16 mouse cellular contexts compared by ENCODE assay signal in the genomic region with DNA sequence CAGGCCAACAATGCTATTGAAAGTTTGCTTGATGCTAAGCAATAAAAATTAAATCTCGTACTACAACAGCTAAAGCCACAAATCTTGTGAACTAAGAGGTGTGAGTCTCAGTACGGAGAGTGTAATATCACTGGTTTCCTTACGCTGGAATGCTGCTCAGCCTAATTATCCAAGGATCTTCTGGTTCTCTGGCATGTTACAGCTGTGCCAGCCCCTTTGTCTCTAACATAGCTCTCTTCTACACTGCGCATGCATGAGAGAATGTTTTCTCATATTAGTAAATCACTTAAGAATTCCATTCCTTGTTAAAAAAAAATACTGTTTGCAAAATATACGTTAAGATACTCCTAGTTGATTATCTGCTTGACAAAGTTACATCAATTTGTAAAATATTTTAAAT.
"Had no signal": no experiment of that assay in that cellular context is flagged by ENCODE, and none has a peak within 500 bp of the region (broad histone marks: within the 10 kb centered on the region; RNA-seq: fewer than 3 reads in every experiment).

No protein-coding gene starts in this region.

- H3K4me2 ChIP-seq: limb, embryonic 15.5 days; liver, embryonic 12.5 days; lung, embryonic 14.5 days; midbrain, embryonic 12.5 days; neural tube, embryonic 12.5 days; stomach, embryonic 15.5 days had no signal

- ATAC-seq: liver, embryonic 12.5 days had no signal

- DNase-seq: kidney, adult 9 months; kidney, postnatal 36 days; layer of hippocampus, adult 9-11 months; layer of hippocampus, postnatal 36 days; lung, postnatal 10 days; right cerebral cortex, postnatal 14 days; thymus, postnatal 36 days had no signal

- H3K4me1 ChIP-seq: limb, embryonic 15.5 days; liver, embryonic 12.5 days; neural tube, embryonic 12.5 days; stomach, embryonic 15.5 days had no signal

- H3K9ac ChIP-seq: limb, embryonic 15.5 days; liver, embryonic 12.5 days; lung, embryonic 14.5 days; midbrain, embryonic 12.5 days; neural tube, embryonic 12.5 days; stomach, embryonic 15.5 days had no signal

- H3K4me3 ChIP-seq: limb, embryonic 15.5 days; liver, embryonic 12.5 days; megakaryocyte, embryonic 14.5 days; midbrain, embryonic 12.5 days; neural tube, embryonic 12.5 days; stomach, embryonic 15.5 days had no signal

- H3K27me3 ChIP-seq: limb, embryonic 15.5 days; liver, embryonic 12.5 days; megakaryocyte, embryonic 14.5 days; midbrain, embryonic 12.5 days; neural tube, embryonic 12.5 days; stomach, embryonic 15.5 days had no signal

- H3K9me3 ChIP-seq: limb, embryonic 15.5 days; liver, embryonic 12.5 days; megakaryocyte, embryonic 14.5 days; midbrain, embryonic 12.5 days; neural tube, embryonic 12.5 days; stomach, embryonic 15.5 days had no signal

- H3K36me3 ChIP-seq: limb, embryonic 15.5 days; liver, embryonic 12.5 days; midbrain, embryonic 12.5 days; neural tube, embryonic 12.5 days; stomach, embryonic 15.5 days had no signal

- H3K27ac ChIP-seq: kidney, postnatal 0 days; limb, embryonic 15.5 days; liver, embryonic 12.5 days; macrophage; midbrain, embryonic 12.5 days; neural tube, embryonic 12.5 days; stomach, embryonic 15.5 days had no signal
